Mouse (Mus musculus): ENCODE measurements at regions not wholly inside any gene's neighbourhood (a gene's known extent, or its start where the extent isn't known, plus 50 kb on each side); places are given as distances from the start of the nearest gene placed in this dataset.

DNA sequence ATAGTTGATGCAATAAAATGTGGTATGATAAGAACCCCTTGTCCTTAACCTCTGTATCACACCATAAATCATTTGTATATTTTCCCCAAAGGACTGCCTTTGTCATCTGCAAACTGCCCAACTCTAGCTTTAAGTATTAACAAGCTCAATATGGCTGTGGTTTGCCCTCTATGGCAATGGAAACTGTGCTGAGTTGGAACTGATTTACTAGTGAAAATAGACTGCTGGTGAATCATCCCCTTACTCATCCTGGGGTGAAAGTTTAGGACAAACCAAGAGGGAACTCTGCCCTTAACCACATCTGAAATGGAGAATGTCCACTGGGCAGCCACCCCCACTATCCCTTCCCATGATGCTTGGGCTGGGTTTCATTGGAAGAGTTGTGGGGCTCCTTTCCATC, 346.1 kb upstream of the Gm26657 start:
- no peak for TF ChIP-seq POLR2A (IDR thresholded peaks at IDR 0.05; ENCODE audit: extremely low read depth, insufficient read depth, low read length)
- no peak for TF ChIP-seq CTCF (IDR thresholded peaks at IDR 0.05; ENCODE audit: extremely low read depth, insufficient read depth, low read length)

GRCm38 (mm10) chr4:56387051-56387450, 352.8 kb upstream of the Gm26657 start:
- Histone ChIP-seq H3K4me1 (ENCODE audit: control insufficient read depth, insufficient read depth, low read length) (no peaks in the 10 kb centered on the region), H3K27ac (ENCODE audit: insufficient read depth, low read length) (no peak overlapping the region), H3K4me3 (ENCODE audit: insufficient read depth, low read length) (no peak overlapping the region)
- no peak for TF ChIP-seq POLR2A (IDR thresholded peaks at IDR 0.05; ENCODE audit: extremely low read depth, insufficient read depth, low read length)
- TF ChIP-seq CTCF (IDR thresholded peaks at IDR 0.05; ENCODE audit: extremely low read depth, insufficient read depth, low read length): no peak

More for the DNA sequence above, 346.1 kb upstream of the Gm26657 start:
- no peak overlapping the region for H3K4me3 ChIP-seq (ENCODE audit: insufficient read depth, low read length)
- H3K4me1 ChIP-seq (ENCODE audit: control insufficient read depth, insufficient read depth, low read length): no peaks in the 10 kb centered on the region
- no peak overlapping the region for H3K27ac ChIP-seq (ENCODE audit: insufficient read depth, low read length)

DNA sequence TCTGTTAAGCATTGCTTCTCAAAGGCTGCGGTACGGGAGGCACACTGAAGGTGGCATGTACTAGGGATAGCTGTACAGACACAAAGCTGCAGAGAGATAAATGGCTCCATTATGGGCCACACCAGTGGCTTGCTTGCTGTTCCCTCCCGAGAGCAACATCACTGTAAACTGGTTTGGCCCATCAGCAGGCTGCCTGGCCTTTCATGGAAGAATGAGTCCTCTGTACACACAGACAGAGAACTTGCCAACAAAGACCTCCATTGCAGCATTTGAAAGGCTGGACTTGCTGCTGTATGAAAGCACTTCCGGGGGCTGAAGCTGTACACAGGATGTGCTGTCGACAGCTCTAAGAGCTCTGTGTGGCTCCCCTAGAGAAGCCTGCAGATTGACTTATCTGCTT, 364.1 kb upstream of the Gm26657 start:
- Histone ChIP-seq H3K4me1 (ENCODE audit: control insufficient read depth, insufficient read depth, low read length) (no peaks in the 10 kb centered on the region), H3K4me3 (ENCODE audit: insufficient read depth, low read length) (no peak overlapping the region), H3K27ac (ENCODE audit: insufficient read depth, low read length) (no peak overlapping the region)
- TF ChIP-seq CTCF (IDR thresholded peaks at IDR 0.05; ENCODE audit: extremely low read depth, insufficient read depth, low read length): no peak
- TF ChIP-seq POLR2A (IDR thresholded peaks at IDR 0.05; ENCODE audit: extremely low read depth, insufficient read depth, low read length): no peak

DNA sequence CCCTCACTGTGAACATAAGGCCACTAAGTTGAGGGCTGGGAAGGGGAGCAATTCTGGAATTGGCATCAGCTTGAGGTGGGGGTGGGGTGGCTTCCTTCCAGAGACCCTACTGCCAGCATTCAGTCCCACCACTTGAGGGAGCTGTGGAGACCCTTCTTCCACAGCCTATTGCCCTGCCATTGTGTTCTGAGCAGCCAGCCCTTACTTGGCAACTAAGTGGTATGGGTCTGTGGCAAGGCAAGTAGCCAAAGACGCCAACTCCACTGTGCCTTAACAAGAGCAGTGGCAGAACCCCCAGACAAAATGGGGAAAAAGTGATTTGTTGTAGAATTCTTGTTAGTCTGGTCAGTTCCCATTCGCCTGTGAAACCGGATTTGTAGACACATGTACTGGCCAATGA, 365.4 kb upstream of the Gm26657 start:
- no peaks in the 10 kb centered on the region for H3K4me1 ChIP-seq (ENCODE audit: control insufficient read depth, insufficient read depth, low read length)
- no peak overlapping the region for H3K27ac ChIP-seq (ENCODE audit: insufficient read depth, low read length)
- H3K4me3 ChIP-seq (ENCODE audit: insufficient read depth, low read length): no peak overlapping the region
- TF ChIP-seq POLR2A (IDR thresholded peaks at IDR 0.05; ENCODE audit: extremely low read depth, insufficient read depth, low read length): no peak
- TF ChIP-seq CTCF (IDR thresholded peaks at IDR 0.05; ENCODE audit: extremely low read depth, insufficient read depth, low read length): no peak

DNA sequence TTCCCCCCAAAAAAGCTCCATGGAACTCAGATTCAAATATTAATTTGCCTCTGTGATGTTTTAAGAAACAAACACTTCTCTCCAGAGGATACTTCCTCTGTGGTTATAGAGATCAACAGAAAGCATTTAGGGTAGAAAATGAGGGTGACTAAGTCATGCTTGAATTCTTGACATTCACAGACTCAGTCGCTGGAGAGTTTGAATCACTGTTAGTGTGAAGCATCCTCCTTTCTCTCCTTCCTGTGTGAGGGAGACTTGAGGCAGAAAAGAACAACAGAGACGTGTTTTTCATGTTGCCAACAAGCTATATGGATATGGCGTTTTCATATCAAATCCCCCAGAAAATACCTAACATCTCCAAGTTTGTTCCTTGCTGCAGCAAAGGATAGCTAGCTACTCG, 366.1 kb upstream of the Gm26657 start:
- H3K4me3 ChIP-seq (ENCODE audit: insufficient read depth, low read length): no peak overlapping the region
- TF ChIP-seq CTCF (IDR thresholded peaks at IDR 0.05; ENCODE audit: extremely low read depth, insufficient read depth, low read length): no peak
- no peak for TF ChIP-seq POLR2A (IDR thresholded peaks at IDR 0.05; ENCODE audit: extremely low read depth, insufficient read depth, low read length)
- no peaks in the 10 kb centered on the region for H3K4me1 ChIP-seq (ENCODE audit: control insufficient read depth, insufficient read depth, low read length)
- no peak overlapping the region for H3K27ac ChIP-seq (ENCODE audit: insufficient read depth, low read length)

- Histone ChIP-seq H3K4me1 (ENCODE audit: control insufficient read depth, insufficient read depth, low read length) (no peaks in the 10 kb centered on the region), H3K27ac (ENCODE audit: insufficient read depth, low read length) (no peak overlapping the region), H3K4me3 (ENCODE audit: insufficient read depth, low read length) (no peak overlapping the region)
- no peak for TF ChIP-seq CTCF (IDR thresholded peaks at IDR 0.05; ENCODE audit: extremely low read depth, insufficient read depth, low read length)
Observed at GRCm38 (mm10) chr4:56373167-56373566, 366.7 kb upstream of the Gm26657 start.

GRCm38 (mm10) chr4:56372711-56373110, 367.2 kb upstream of the Gm26657 start:
- Histone ChIP-seq H3K4me3 (ENCODE audit: insufficient read depth, low read length) (no peak overlapping the region), H3K27ac (ENCODE audit: insufficient read depth, low read length) (no peak overlapping the region), H3K4me1 (ENCODE audit: control insufficient read depth, insufficient read depth, low read length) (no peaks in the 10 kb centered on the region)
- no peak for TF ChIP-seq CTCF (IDR thresholded peaks at IDR 0.05; ENCODE audit: extremely low read depth, insufficient read depth, low read length)
- no peak for TF ChIP-seq POLR2A (IDR thresholded peaks at IDR 0.05; ENCODE audit: extremely low read depth, insufficient read depth, low read length)

- Histone ChIP-seq H3K27ac (ENCODE audit: insufficient read depth, low read length) (no peak overlapping the region), H3K4me3 (ENCODE audit: insufficient read depth, low read length) (no peak overlapping the region), H3K4me1 (ENCODE audit: control insufficient read depth, insufficient read depth, low read length) (no peaks in the 10 kb centered on the region)
- no peak for TF ChIP-seq POLR2A (IDR thresholded peaks at IDR 0.05; ENCODE audit: extremely low read depth, insufficient read depth, low read length)
- TF ChIP-seq CTCF (IDR thresholded peaks at IDR 0.05; ENCODE audit: extremely low read depth, insufficient read depth, low read length): no peak
Observed at GRCm38 (mm10) chr4:56364594-56364993, 375.3 kb upstream of the Gm26657 start.

GRCm38 (mm10) chr4:56362121-56362520, 377.7 kb upstream of the Gm26657 start:
- peak; percentile 48; the same call in 1 of the 2 replicates for TF ChIP-seq CTCF (IDR thresholded peaks at IDR 0.05; ENCODE audit: extremely low read depth, insufficient read depth, low read length)
- no peak for TF ChIP-seq POLR2A (IDR thresholded peaks at IDR 0.05; ENCODE audit: extremely low read depth, insufficient read depth, low read length)
- Histone ChIP-seq H3K4me1 (ENCODE audit: control insufficient read depth, insufficient read depth, low read length) (no peaks in the 10 kb centered on the region), H3K4me3 (ENCODE audit: insufficient read depth, low read length) (no peak overlapping the region), H3K27ac (ENCODE audit: insufficient read depth, low read length) (no peak overlapping the region)

GRCm38 (mm10) chr4:56349216-56349615, 390.7 kb upstream of the Gm26657 start:
- Histone ChIP-seq H3K4me1 (ENCODE audit: control insufficient read depth, insufficient read depth, low read length) (no peaks in the 10 kb centered on the region), H3K27ac (ENCODE audit: insufficient read depth, low read length) (no peak overlapping the region), H3K4me3 (ENCODE audit: insufficient read depth, low read length) (no peak overlapping the region)
- no peak for TF ChIP-seq CTCF (IDR thresholded peaks at IDR 0.05; ENCODE audit: extremely low read depth, insufficient read depth, low read length)
- TF ChIP-seq POLR2A (IDR thresholded peaks at IDR 0.05; ENCODE audit: extremely low read depth, insufficient read depth, low read length): no peak

GRCm38 (mm10) chr4:56325156-56325555, 414.7 kb upstream of the Gm26657 start:
- H3K4me1 ChIP-seq (ENCODE audit: control insufficient read depth, insufficient read depth, low read length): no peaks in the 10 kb centered on the region
- no peak overlapping the region for H3K27ac ChIP-seq (ENCODE audit: insufficient read depth, low read length)
- no peak for TF ChIP-seq POLR2A (IDR thresholded peaks at IDR 0.05; ENCODE audit: extremely low read depth, insufficient read depth, low read length)
- no peak for TF ChIP-seq CTCF (IDR thresholded peaks at IDR 0.05; ENCODE audit: extremely low read depth, insufficient read depth, low read length)
- no peak overlapping the region for H3K4me3 ChIP-seq (ENCODE audit: insufficient read depth, low read length)
